Mouse (Mus musculus): ENCODE measurements around the gene Cttnbp2. TPM values are rescaled to one million over a fixed set of nuclear protein-coding genes. Genes with fewer than 3 reads are reported as not detected.

Gene Cttnbp2
- polyA plus RNA-seq, 1 experiment from 2014 or later = 43.4 TPM

DNA sequence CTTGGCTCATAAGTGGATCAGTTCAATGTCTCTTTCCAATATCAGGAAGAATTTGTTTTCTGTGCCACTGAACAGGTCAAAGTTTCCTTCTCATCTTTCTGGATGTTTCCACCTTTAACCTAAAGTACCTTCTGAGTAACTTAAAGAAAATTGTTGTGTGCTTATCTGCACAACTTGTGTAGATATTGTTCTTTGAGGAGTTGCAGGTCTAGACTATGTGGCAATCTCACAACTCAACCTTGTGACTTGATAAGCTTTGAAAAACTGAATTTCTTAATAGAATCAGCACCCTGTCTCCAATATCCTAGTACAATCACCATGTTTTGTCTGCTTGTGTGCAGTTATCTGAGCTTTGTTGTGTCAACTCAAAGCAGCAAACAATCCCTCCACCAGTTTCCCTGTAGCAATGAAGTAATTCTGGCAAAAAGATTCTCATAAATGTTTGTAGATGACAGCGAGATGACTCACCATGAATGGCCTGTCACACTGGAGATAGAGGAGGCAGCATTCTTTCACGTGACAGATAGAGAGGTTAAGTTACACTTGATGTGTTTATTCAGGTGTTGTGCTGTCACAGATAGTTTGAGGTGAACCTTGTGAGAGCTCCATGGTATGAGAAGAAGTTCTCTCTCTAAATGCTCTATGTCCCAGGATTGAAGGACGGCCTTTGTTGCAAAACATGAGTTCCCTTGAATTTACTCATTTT, 165.3 kb downstream of the Cttnbp2 start:
- Histone ChIP-seq H3K27me3 (no peaks in the 10 kb centered on the region), H3K9me3 (no peaks in the 10 kb centered on the region), H3K4me3 (replicated peaks) (no peak overlapping the region), H3K36me3 (no peaks in the 10 kb centered on the region), H3K4me1 (replicated peaks) (no peaks in the 10 kb centered on the region), H3K4me2 (replicated peaks) (no peak overlapping the region), H3K9ac (replicated peaks) (no peak overlapping the region), H3K27ac (no peak overlapping the region)
- 72% methylated on average over 3 of the region's 3 CpGs for WGBS
- ATAC-seq = no peak

DNA sequence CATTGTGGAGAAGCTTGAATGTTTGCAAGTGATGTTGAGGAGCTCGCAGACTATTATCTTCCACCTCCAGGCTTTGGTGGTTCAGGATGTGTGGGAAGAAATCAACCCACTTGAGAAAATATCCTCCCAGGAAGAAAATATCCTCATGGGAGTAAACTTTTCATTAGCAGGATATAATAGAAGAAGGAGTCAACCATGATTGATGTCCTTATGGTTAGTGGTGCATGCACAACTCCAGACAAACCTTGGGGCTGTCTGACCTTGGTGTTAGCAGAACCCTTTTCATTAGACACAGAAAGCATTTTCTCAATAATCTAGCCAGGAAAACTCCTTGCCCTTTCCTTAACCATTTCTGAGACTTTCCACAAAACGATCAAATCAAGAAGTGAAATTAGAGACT, 170.4 kb downstream of the Cttnbp2 start:
- WGBS = 90% methylated on average over 2 of the region's 2 CpGs
- Histone ChIP-seq H3K9ac (replicated peaks) (no peak overlapping the region), H3K4me1 (replicated peaks) (no peaks in the 10 kb centered on the region), H3K4me2 (replicated peaks) (no peak overlapping the region), H3K36me3 (no peaks in the 10 kb centered on the region), H3K27me3 (no peaks in the 10 kb centered on the region), H3K9me3 (no peaks in the 10 kb centered on the region), H3K4me3 (replicated peaks) (no peak overlapping the region), H3K27ac (no peak overlapping the region)
- ATAC-seq = no peak

- Histone ChIP-seq H3K9me3 (no peaks in the 10 kb centered on the region), H3K27me3 (no peaks in the 10 kb centered on the region), H3K27ac (no peak overlapping the region), H3K36me3 (no peaks in the 10 kb centered on the region), H3K4me1 (replicated peaks) (no peaks in the 10 kb centered on the region), H3K4me3 (replicated peaks) (no peak overlapping the region), H3K9ac (replicated peaks) (no peak overlapping the region), H3K4me2 (replicated peaks) (no peak overlapping the region)
- no peak for ATAC-seq
Observed at GRCm38 (mm10) chr6:18338307-18338706, 176.3 kb downstream of the Cttnbp2 start.

DNA sequence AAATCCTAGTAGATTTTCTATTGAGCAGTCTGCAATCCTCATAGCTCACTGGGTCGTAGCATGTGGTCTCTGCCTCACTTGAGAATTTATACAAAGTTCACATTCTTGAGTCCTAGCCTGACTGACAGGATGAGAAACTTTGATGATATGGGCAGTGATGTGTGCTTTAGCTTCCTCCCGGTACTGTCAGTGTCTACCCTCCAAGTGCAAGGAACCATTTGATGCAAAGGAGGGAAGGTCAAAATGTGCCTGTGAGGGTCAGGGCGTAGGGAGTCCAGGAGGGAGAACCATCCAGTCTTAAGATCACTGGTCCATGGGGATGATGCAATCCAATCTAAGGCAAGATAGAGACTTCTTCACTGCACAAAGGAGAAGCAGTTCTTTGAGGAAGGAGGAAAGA, 179.2 kb downstream of the Cttnbp2 start:
- no peak for ATAC-seq
- Histone ChIP-seq H3K27me3 (no peaks in the 10 kb centered on the region), H3K27ac (no peak overlapping the region), H3K36me3 (no peaks in the 10 kb centered on the region), H3K4me3 (replicated peaks) (no peak overlapping the region), H3K4me2 (replicated peaks) (no peak overlapping the region), H3K9ac (replicated peaks) (no peak overlapping the region), H3K9me3 (no peaks in the 10 kb centered on the region), H3K4me1 (replicated peaks) (no peaks in the 10 kb centered on the region)
- 81% methylated on average over 3 of the region's 3 CpGs for WGBS

DNA sequence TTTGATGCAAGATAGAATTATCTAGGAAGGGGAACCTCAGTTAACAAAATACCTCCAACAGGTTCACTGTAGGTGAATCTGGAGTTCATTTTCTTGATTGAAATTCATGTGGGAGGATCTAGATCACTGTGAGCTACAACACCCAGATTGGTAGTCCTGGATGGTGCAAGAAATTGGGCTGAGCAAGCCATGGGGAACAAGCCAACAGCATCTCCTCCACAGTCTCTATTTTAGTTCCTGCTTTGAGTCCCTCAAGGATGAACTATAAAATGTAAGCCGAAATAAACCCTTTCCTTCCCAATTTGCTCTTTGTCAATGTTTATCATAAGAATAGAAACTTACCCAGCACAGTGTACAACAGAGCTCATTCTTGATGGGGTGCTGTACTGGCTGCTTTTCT, 191.7 kb downstream of the Cttnbp2 start:
- WGBS = 91% methylated on average over 1 of the region's 1 CpGs
- Histone ChIP-seq H3K4me2 (replicated peaks) (no peak overlapping the region), H3K4me1 (replicated peaks) (no peaks in the 10 kb centered on the region), H3K36me3 (no peaks in the 10 kb centered on the region), H3K27ac (no peak overlapping the region), H3K27me3 (no peaks in the 10 kb centered on the region), H3K9ac (replicated peaks) (no peak overlapping the region), H3K9me3 (no peaks in the 10 kb centered on the region), H3K4me3 (replicated peaks) (no peak overlapping the region)
- ATAC-seq = no peak

Small RNA genes lying within 50 kb of the gene (microRNA-seq; reads per million reads assigned to microRNA genes)
- not detected for gene Gm26233
